In the genomic region with DNA sequence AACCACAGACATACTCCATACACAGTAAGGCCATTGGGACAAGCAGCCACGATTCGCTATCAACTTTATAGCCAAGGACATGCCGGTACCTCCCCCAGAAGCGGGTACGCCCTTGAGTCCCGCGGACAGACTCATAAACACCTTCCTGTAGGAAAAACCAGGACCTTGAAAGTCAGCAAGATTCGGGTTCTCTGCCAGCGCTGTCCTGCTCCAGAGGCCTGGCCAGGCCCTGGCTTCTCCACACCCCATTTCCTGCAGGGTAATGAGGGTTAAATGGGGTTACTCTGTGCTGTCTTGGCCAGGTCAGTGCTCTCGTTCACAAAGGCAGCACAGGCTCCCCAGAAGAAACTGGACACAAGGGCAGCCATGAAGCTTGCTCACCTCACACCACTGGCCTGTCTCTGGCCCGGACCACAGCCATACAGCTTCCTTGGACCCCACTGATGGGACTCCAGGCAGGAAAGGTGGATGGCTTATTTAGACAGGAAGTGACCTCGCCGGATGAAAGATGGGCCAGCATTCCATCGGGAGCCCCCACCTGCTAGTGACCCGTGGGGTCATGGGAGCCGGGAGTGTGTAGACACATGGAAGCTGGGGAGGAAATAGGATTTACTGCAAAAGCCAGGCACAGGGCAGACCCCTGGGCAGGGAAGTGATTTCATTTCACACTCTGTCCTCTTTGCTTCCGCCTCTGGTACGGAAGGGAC, we compare ENCODE assay signal across 8 mouse cellular contexts. TPM values are rescaled to one million over a fixed set of nuclear protein-coding genes. Genes with fewer than 3 reads are reported as not detected.
DNase-seq lines count a peak whose midpoint lies in the region; ATAC-seq and TF ChIP-seq lines count a peak whose summit lies in the region.

No protein-coding gene starts in this region.

- no peaks in the 10 kb centered on the region for H3K36me3 ChIP-seq in forebrain, embryonic 10.5 days (replicated peaks)
- no peaks in the 10 kb centered on the region for H3K36me3 ChIP-seq in forebrain, embryonic 14.5 days (ENCODE audit: control insufficient read depth, insufficient read depth, low read length)
- no peaks in the 10 kb centered on the region for H3K36me3 ChIP-seq in embryonic facial prominence, embryonic 13.5 days
- H3K36me3 ChIP-seq in hindbrain, postnatal 0 days (ENCODE audit: insufficient read depth, low read length) = no peaks in the 10 kb centered on the region
- H3K36me3 ChIP-seq in liver, embryonic 16.5 days (ENCODE audit: control insufficient read depth, insufficient read depth) = no peaks in the 10 kb centered on the region

- ATAC-seq in forebrain, embryonic 14.5 days = no peak
- ATAC-seq in embryonic facial prominence, embryonic 13.5 days (ENCODE audit: insufficient number of reproducible peaks, insufficient read depth, low FRiP score, low TSS enrichment, low read depth) = no peak
- no peak for ATAC-seq in hindbrain, postnatal 0 days
- peak; percentile 55 for ATAC-seq in liver, embryonic 16.5 days (ENCODE audit: low read depth)

- H3K27me3 ChIP-seq in forebrain, embryonic 10.5 days (ENCODE audit: poor library complexity, severe bottlenecking) = no peaks in the 10 kb centered on the region
- no peaks in the 10 kb centered on the region for H3K27me3 ChIP-seq in forebrain, embryonic 14.5 days (replicated peaks; ENCODE audit: control insufficient read depth, insufficient read depth, low read length)
- H3K27me3 ChIP-seq in embryonic facial prominence, embryonic 13.5 days = no peaks in the 10 kb centered on the region
- H3K27me3 ChIP-seq in hindbrain, postnatal 0 days (ENCODE audit: insufficient read depth, low read length) = no peaks in the 10 kb centered on the region
- H3K27me3 ChIP-seq in liver, embryonic 16.5 days (ENCODE audit: control insufficient read depth, insufficient read depth, low read depth, low read length) = no peaks in the 10 kb centered on the region

- H3K4me1 ChIP-seq in forebrain, embryonic 10.5 days = peaks cover 77% of the 10 kb centered on the region
- 0 out of 2 replicates have a peak, but pooled peaks cover 2% of the 10 kb centered on the region for H3K4me1 ChIP-seq in forebrain, embryonic 14.5 days (ENCODE audit: control insufficient read depth, insufficient read depth, low read length)
- H3K4me1 ChIP-seq in embryonic facial prominence, embryonic 13.5 days = peaks cover 35% of the 10 kb centered on the region
- peaks cover 17% of the 10 kb centered on the region for H3K4me1 ChIP-seq in hindbrain, postnatal 0 days (ENCODE audit: insufficient read depth, low read length)
- peaks cover 7% of the 10 kb centered on the region; the same call in 1 of the 2 replicates for H3K4me1 ChIP-seq in liver, embryonic 16.5 days (ENCODE audit: control insufficient read depth, low read depth, low read length)

- TF ChIP-seq CTCF in hindbrain, postnatal 0 days (IDR thresholded peaks at IDR 0.05; ENCODE audit: low read depth) = no peak

- no peak overlapping the region for H3K9ac ChIP-seq in forebrain, embryonic 14.5 days (ENCODE audit: low read length)
- no peak overlapping the region for H3K9ac ChIP-seq in embryonic facial prominence, embryonic 13.5 days
- no peak overlapping the region for H3K9ac ChIP-seq in hindbrain, postnatal 0 days (replicated peaks; ENCODE audit: low read length)
- H3K9ac ChIP-seq in liver, embryonic 16.5 days (ENCODE audit: low read depth, low read length) = no peak overlapping the region

- WGBS in forebrain, embryonic 10.5 days = 80% methylated on average over 18 of the region's 18 CpGs
- WGBS in forebrain, embryonic 14.5 days = 84% methylated on average over 18 of the region's 18 CpGs
- 52% methylated on average over 18 of the region's 18 CpGs for WGBS in embryonic facial prominence, embryonic 13.5 days
- WGBS in hindbrain, postnatal 0 days = 76% methylated on average over 18 of the region's 18 CpGs
- 52% methylated on average over 18 of the region's 18 CpGs for WGBS in liver, embryonic 16.5 days (ENCODE audit: insufficient replicate concordance)

- no peak overlapping the region for H3K4me3 ChIP-seq in forebrain, embryonic 10.5 days
- H3K4me3 ChIP-seq in forebrain, embryonic 14.5 days (ENCODE audit: low read depth, low read length) = no peak overlapping the region
- no peak overlapping the region for H3K4me3 ChIP-seq in embryonic facial prominence, embryonic 13.5 days
- no peak overlapping the region for H3K4me3 ChIP-seq in hindbrain, postnatal 0 days (ENCODE audit: low read length)
- H3K4me3 ChIP-seq in liver, embryonic 16.5 days (ENCODE audit: low read depth, low read length) = no peak overlapping the region

- peak overlapping the region; percentile 67 for H3K27ac ChIP-seq in forebrain, embryonic 10.5 days
- H3K27ac ChIP-seq in forebrain, embryonic 14.5 days (ENCODE audit: low read depth, low read length) = no peak overlapping the region
- peak overlapping the region; percentile 34 for H3K27ac ChIP-seq in embryonic facial prominence, embryonic 13.5 days
- H3K27ac ChIP-seq in hindbrain, postnatal 0 days = peak overlapping the region; percentile 11; the same call in 1 of the 2 replicates
- no peak overlapping the region for H3K27ac ChIP-seq in liver, embryonic 16.5 days (ENCODE audit: low read length)

- H3K4me2 ChIP-seq in forebrain, embryonic 14.5 days (ENCODE audit: low read length) = no peak overlapping the region
- no peak overlapping the region for H3K4me2 ChIP-seq in embryonic facial prominence, embryonic 13.5 days
- H3K4me2 ChIP-seq in hindbrain, postnatal 0 days (ENCODE audit: low read depth, low read length) = no peak overlapping the region
- no peak overlapping the region for H3K4me2 ChIP-seq in liver, embryonic 16.5 days (ENCODE audit: low read depth, low read length)

- peaks cover 3% of the 10 kb centered on the region; the same call in 1 of the 2 replicates for H3K9me3 ChIP-seq in forebrain, embryonic 10.5 days
- H3K9me3 ChIP-seq in forebrain, embryonic 14.5 days (replicated peaks; ENCODE audit: control insufficient read depth, low read length) = no peaks in the 10 kb centered on the region
- H3K9me3 ChIP-seq in embryonic facial prominence, embryonic 13.5 days = 0 out of 2 replicates have a peak, but pooled peaks cover 3% of the 10 kb centered on the region
- no peaks in the 10 kb centered on the region for H3K9me3 ChIP-seq in hindbrain, postnatal 0 days (ENCODE audit: low read length)
- no peaks in the 10 kb centered on the region for H3K9me3 ChIP-seq in liver, embryonic 16.5 days (replicated peaks; ENCODE audit: control insufficient read depth, low read length)

- no peak for DNase-seq in forebrain, embryonic 10.5 days (ENCODE audit: extremely low spot score, low spot score)
- no peak for DNase-seq in forebrain, embryonic 14.5 days (ENCODE audit: low spot score)
- no peak for DNase-seq in hindbrain, postnatal 0 days (ENCODE audit: low spot score)
- no peak for DNase-seq in thymus, postnatal 0 days (ENCODE audit: low spot score)
- DNase-seq in MN1 (ENCODE audit: low spot score) = no peak
- DNase-seq in spleen, postnatal 36 days (ENCODE audit: low spot score in 2 of 2) = no peak

RNA-seq across cellular contexts. Expression of a gene that starts 12.9 kb away (rescaled TPM):
- polyA plus RNA-seq in forebrain, embryonic 10.5 days (2016; fragmentation: Nextera tagmentation; extraction: Ambion mirVana) = 36.0 and 36.2 TPM in 2 replicates
- polyA plus RNA-seq in forebrain, embryonic 14.5 days (2014; fragmentation: Nextera tagmentation; extraction: Ambion mirVana) = 10.0 and 15.6 TPM in 2 replicates
- 22.4 and 22.5 TPM in 2 replicates for polyA plus RNA-seq in embryonic facial prominence, embryonic 13.5 days (2015; fragmentation: Nextera tagmentation; extraction: Ambion mirVana)
- total RNA-seq in hindbrain, postnatal 0 days (2014; rRNA removed) = 34.3 and 36.0 TPM in 2 replicates
- 21.7 TPM in 2 replicates for polyA plus RNA-seq in hindbrain, postnatal 0 days (2015; fragmentation: Nextera tagmentation; extraction: Ambion mirVana)
- polyA plus RNA-seq in liver, embryonic 16.5 days (2015; fragmentation: Nextera tagmentation; extraction: Ambion mirVana) = 6.3 and 6.5 TPM in 2 replicates
- polyA plus RNA-seq in thymus, postnatal 0 days (2015; fragmentation: Nextera tagmentation; extraction: Ambion mirVana) = 2.7 and 3.1 TPM in 2 replicates

RNA-seq across cellular contexts. Expression of a gene that starts 47.3 kb away (rescaled TPM):
- polyA plus RNA-seq in forebrain, embryonic 10.5 days (2016; fragmentation: Nextera tagmentation; extraction: Ambion mirVana) = 0.42 and 0.50 TPM in 2 replicates
- 0.14 TPM in 1 of 2 replicates, not detected in the other for polyA plus RNA-seq in forebrain, embryonic 14.5 days (2014; fragmentation: Nextera tagmentation; extraction: Ambion mirVana)
- 0.15 and 0.25 TPM in 2 replicates for polyA plus RNA-seq in embryonic facial prominence, embryonic 13.5 days (2015; fragmentation: Nextera tagmentation; extraction: Ambion mirVana)
- total RNA-seq in hindbrain, postnatal 0 days (2014; rRNA removed) = 0.58 and 1.1 TPM in 2 replicates
- polyA plus RNA-seq in hindbrain, postnatal 0 days (2015; fragmentation: Nextera tagmentation; extraction: Ambion mirVana) = 0.33 and 0.43 TPM in 2 replicates
- polyA plus RNA-seq in liver, embryonic 16.5 days (2015; fragmentation: Nextera tagmentation; extraction: Ambion mirVana) = 0.46 and 0.88 TPM in 2 replicates
- 0.08 TPM in 2 replicates for polyA plus RNA-seq in thymus, postnatal 0 days (2015; fragmentation: Nextera tagmentation; extraction: Ambion mirVana)

Comparison
In these comparisons a context has a peak if more than half of its experiments do, and no peak if none do; other contexts are left out.
1. H3K27ac ChIP-seq: peak in forebrain, embryonic 10.5 days (single experiment), embryonic facial prominence, embryonic 13.5 days (single experiment) and hindbrain, postnatal 0 days (single experiment); none in forebrain, embryonic 14.5 days (single experiment) and liver, embryonic 16.5 days (single experiment).